Mouse (Mus musculus) cerebellum, adult 2 months (tissue): ENCODE measurements around the gene Ccdc130. TPM values are rescaled to one million over a fixed set of nuclear protein-coding genes. Genes with fewer than 3 reads are reported as not detected.

Source experiments
- DNase-seq, 2 experiments: peaks; one replicate each; pipeline ENCODE4 v3.0.0; 2021
- H3K27ac ChIP-seq: fragments of 200-500 bp; 2 replicates; pipeline ENCODE4 v1.5.1; 2012; ENCODE audit warnings: low read length, control low read depth, inconsistent platforms; ENCODE audit not compliant: insufficient read depth
- H3K27me3 ChIP-seq: fragments of 200-500 bp; 2 replicates; pipeline ENCODE4 v1.6.1; 2012; ENCODE audit warnings: inconsistent platforms, mild to moderate bottlenecking, low read length, moderate library complexity; ENCODE audit not compliant: control insufficient read depth, insufficient read depth
- H3K4me1 ChIP-seq: fragments of 200-500 bp; 2 replicates; pipeline ENCODE4 v1.6.1; 2011; ENCODE audit warnings: low read length; ENCODE audit not compliant: control insufficient read depth, insufficient read depth
- H3K4me3 ChIP-seq: fragments of 200-500 bp; replicated peaks from 2 replicates; pipeline ENCODE3; 2011; ENCODE audit warnings: mild to moderate bottlenecking, low read depth, low read length, control low read depth; ENCODE audit not compliant: insufficient read depth
- CTCF ChIP-seq: fragments of 200-500 bp; IDR thresholded peaks from 2 replicates; pipeline ENCODE4 v1.5.1; 2011; ENCODE audit warnings: low read depth, mild to moderate bottlenecking, control low read depth, low read length, moderate library complexity, borderline replicate concordance; ENCODE audit not compliant: insufficient read depth
- POLR2A ChIP-seq: fragments of 200-500 bp; IDR thresholded peaks from 2 replicates; pipeline ENCODE4 v1.6.1; 2011; ENCODE audit warnings: low read length, control low read depth, borderline replicate concordance; ENCODE audit not compliant: insufficient read depth
- WGBS: fragments of 180-500 bp; shearing (Covaris S2); methylation state at CpG from one replicate; pipeline ENCODE4 v1.1.7; 2018; 5-methylcytosine and 5-hydroxymethylcytosine counted together
- polyA plus RNA-seq: library from polyadenylated mRNA; depleted of rRNA; stranded (reverse); fragments of >200 nt; gene quantifications from 2 replicates; pipeline ENCODE4 v1.2.3, GENCODE M21; 2012

The Ccdc130 gene
- polyA plus RNA-seq, 1 experiment: 39.1 TPM

GRCm38 (mm10) chr8:84255858-84256257 is 14.3 kb downstream of the Ccdc130 start:
- TF ChIP-seq CTCF (no peak), POLR2A (no peak)
- no peak for DNase-seq
- H3K4me3 ChIP-seq: peak overlapping the region; percentile 65
- no peaks in the 10 kb centered on the region for H3K27me3 ChIP-seq
- 78% methylated on average over 3 of the region's 3 CpGs for WGBS
- peak overlapping the region; percentile 80 for H3K27ac ChIP-seq
- H3K4me1 ChIP-seq: peaks cover 8% of the 10 kb centered on the region

DNA sequence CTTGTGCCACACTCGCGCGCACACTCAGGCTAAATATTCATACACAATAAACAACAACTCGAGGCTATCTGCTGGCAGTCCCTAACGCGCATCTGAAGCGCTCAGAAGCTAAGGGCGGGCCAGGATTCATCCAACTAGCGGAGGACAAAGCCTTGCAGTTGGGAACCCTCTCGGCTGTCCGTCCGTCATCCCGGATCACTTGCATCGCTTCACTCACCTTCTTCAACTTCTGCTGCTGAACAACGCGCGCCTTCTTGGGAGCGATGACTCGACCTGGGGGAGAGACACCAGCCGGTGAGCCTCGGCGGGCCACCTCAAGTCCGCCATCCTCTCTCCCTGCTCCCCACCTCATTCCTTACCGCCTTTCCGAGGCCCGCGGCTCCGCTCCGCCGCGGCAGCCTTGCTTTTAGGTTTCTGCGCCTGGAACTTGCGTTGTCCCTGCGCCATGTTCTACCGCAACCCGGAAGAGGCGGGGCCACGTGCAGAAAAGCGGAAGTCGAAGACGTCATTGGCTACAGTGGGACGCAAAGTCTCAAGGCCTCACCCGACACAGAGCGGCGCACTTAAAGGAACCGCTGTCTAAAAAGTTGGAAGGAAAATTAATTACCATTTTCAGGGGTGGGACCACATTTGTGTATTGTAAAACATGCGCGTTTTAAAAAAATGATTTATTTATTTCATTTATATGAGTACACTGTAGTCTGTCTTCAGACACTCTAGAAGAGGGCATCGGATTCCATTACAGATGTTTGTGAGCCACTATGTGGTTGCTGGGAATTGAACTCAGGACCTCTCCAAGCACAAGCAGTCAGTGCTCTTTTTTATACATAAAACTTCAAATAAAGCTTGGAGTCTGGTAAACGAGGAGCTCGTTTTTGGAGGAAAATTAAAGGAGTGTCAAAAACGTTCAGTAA is 20.7 kb downstream of the Ccdc130 start, which contains the start of gene D8Ertd738e:
D8Ertd738e (minus strand) TSS at position 463 of the 914 bp plus-strand sequence.
- TF ChIP-seq CTCF (no peak), POLR2A (peak; percentile 97)
- Histone ChIP-seq H3K27me3 (no peaks in the 10 kb centered on the region), H3K4me1 (no peaks in the 10 kb centered on the region), H3K4me3 (peak within 1 kb of the TSS; percentile 98), H3K27ac (peak within 1 kb of the TSS; percentile 66)
- 2% methylated on average over 52 of the region's 52 CpGs for WGBS
- peak; percentile 86 to 88 for DNase-seq

- no peak overlapping the region for H3K27ac ChIP-seq
- no peak overlapping the region for H3K4me3 ChIP-seq
- no peaks in the 10 kb centered on the region for H3K27me3 ChIP-seq
- peaks cover 4% of the 10 kb centered on the region for H3K4me1 ChIP-seq
- TF ChIP-seq CTCF (no peak), POLR2A (no peak)
- no peak for DNase-seq
- 2% methylated on average over 2 of the region's 2 CpGs for WGBS
These were observed 28.4 kb downstream of the Ccdc130 start for GRCm38 (mm10) chr8:84241821-84242220.

GRCm38 (mm10) chr8:84241167-84241566 is 29.0 kb downstream of the Ccdc130 start:
- Histone ChIP-seq H3K27ac (no peak overlapping the region), H3K27me3 (no peaks in the 10 kb centered on the region), H3K4me1 (peaks cover 4% of the 10 kb centered on the region), H3K4me3 (no peak overlapping the region)
- 51% methylated on average over 6 of the region's 6 CpGs for WGBS
- DNase-seq: no peak
- no peak for TF ChIP-seq POLR2A
- no peak for TF ChIP-seq CTCF

DNA sequence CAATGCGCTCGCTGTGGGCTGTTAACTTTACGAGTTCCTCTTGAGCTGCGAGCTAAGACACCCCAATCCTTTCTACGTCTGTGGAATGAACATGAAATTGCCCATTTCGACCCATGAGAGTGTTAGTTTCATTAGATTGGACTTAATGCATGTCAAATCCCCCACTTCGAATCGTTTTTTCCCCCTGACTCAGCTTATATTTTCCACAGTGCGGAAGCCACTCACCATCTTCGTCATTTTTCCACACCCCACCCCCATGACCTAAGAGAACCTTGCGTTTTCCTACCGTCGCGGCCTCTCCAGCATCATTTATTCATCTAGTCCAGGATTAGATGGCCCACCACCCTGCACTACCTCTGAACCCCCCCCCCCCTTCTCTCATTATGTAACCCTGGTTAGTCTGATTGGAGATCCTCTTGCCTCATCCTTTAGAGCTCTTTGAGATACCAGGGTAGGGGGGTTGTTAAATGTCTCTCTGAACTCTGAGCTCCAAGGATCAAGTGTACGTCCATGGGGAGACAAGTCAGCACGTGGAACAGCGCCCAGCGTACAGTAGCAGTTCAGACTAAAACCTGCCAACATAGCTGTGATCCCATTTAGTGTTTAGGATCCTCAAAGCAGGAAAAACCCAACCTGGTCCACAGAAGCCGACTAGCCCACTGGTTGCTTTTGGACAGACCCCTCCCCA is 32.5 kb downstream of the Ccdc130 start:
- 0 out of 2 replicates have a peak overlapping the region, but pooled peaks have one; percentile 29 for H3K27ac ChIP-seq
- 17% methylated on average over 19 of the region's 19 CpGs for WGBS

DNA sequence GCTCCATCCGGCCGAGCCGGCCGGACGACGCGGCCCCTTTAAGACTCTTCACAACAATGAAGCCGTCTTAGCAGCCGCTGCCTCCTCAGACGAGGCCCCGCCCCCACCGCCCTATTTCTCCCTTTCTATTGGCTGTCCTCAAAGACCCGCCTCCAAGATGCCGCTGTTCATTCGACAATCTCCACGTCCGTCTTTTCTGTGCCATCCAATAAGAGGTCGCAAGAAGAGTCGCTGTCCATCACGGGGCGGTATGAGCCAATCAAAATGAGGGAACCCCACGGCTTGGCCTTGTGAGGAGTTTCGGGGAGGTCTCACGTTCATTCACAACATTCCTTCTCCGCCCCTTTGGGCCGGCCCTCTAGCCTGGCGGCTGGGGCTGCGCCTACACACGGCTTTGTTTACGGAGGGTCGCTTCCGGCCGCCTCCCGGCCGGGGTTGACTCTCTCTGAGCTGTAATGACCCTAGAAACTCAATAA is 33.1 kb downstream of the Ccdc130 start, which contains the start of gene Zswim4:
Zswim4 (minus strand) TSS at position 58 of the 476 bp plus-strand sequence.
- H3K4me1 ChIP-seq: peaks cover 10% of the 10 kb centered on the region
- no peak; the same call in 1 of the 2 replicates for TF ChIP-seq POLR2A
- TF ChIP-seq CTCF: no peak
- H3K4me3 ChIP-seq: peak within 1 kb of the TSS; percentile 96
- WGBS: under 1% methylated on average over 35 of the region's 35 CpGs
- 0 out of 2 replicates have a peak within 1 kb of the TSS, but pooled peaks have one; percentile 29 for H3K27ac ChIP-seq
- no peaks in the 10 kb centered on the region for H3K27me3 ChIP-seq
- peak; percentile 99 to 100 for DNase-seq

More for the DNA sequence above, 32.5 kb downstream of the Ccdc130 start:
- no peak for DNase-seq
- H3K4me3 ChIP-seq: peak overlapping the region; percentile 91
- peaks cover 10% of the 10 kb centered on the region for H3K4me1 ChIP-seq
- no peak for TF ChIP-seq CTCF
- no peak for TF ChIP-seq POLR2A
- no peaks in the 10 kb centered on the region for H3K27me3 ChIP-seq

GRCm38 (mm10) chr8:84236410-84236997 is 33.7 kb downstream of the Ccdc130 start:
- H3K4me3 ChIP-seq: peak overlapping the region; percentile 96
- no peaks in the 10 kb centered on the region for H3K27me3 ChIP-seq
- H3K27ac ChIP-seq: no peak overlapping the region
- 2% methylated on average over 28 of the region's 30 CpGs for WGBS
- peak in 1 of 2 experiments; percentile 30 for DNase-seq
- peaks cover 7% of the 10 kb centered on the region for H3K4me1 ChIP-seq
- no peak for TF ChIP-seq CTCF
- no peak for TF ChIP-seq POLR2A
